Mouse (Mus musculus): ENCODE data around the gene Wscd2.

Wscd2 gene

DNA sequence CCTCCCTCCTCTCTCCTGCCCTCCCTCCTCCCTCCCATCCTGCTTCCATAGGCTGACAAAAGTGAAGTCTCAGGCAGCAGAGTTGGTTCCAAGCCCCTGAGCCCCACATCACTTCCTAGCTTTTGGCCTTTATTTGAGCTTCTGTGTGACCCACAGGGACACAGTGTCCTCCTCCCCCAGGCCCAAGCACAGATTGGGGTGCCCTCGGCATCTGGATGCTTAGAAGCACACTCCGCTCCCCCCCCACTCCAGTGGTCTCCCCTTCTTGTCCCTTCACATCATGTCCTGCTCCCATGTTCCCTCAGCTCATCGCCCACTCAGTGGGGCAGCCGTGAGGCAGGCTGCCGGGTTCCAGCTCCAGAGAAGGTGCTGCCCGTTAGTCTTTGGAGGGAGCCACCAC is 121.0 kb downstream of the Wscd2 start:
- DNase-seq (ENCODE audit: low read depth, low spot score) = no peak

DNA sequence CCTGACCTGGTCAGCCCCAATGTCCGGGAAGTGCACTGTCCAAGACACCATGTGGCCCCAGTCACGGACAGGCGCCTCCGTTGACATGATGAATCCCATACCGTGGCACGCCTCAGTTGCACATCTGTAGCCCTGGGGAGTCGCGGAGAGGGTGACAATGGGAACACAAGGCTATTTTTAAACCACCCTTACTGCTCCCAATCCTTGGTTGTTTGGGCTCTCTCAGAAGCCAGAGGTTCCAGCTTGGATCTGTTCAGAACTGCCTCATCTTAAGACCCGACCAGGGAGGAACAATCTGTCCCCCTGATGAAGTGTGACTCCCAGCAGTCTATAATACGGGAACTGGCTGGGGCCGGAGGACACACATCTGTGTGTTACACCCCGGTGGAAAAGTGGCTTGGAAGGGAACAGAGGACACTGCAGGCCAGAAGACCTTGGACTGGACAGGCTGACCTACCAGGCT is 121.7 kb downstream of the Wscd2 start:
- no peak for DNase-seq (ENCODE audit: low read depth, low spot score)

DNA sequence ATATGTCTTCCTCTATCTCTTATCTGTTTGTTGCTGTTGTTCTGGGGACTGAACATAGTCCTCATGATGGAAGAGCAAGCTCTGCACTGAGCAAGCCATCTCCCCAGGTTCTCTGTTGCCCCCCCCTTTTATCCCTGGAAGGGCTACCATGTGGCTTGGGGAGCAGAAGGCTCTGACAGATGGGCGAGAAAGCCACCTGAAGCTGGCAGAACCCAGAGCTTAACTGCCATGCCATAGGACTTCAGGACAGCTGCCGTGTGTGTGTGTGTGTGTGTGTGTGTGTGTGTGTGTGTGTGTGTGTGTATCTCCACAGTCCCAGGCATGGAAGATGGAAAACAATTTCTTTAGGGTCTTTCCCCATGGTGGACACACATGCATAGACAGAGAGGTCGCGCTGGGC is 128.6 kb downstream of the Wscd2 start:
- DNase-seq (ENCODE audit: low read depth, low spot score) = no peak

DNA sequence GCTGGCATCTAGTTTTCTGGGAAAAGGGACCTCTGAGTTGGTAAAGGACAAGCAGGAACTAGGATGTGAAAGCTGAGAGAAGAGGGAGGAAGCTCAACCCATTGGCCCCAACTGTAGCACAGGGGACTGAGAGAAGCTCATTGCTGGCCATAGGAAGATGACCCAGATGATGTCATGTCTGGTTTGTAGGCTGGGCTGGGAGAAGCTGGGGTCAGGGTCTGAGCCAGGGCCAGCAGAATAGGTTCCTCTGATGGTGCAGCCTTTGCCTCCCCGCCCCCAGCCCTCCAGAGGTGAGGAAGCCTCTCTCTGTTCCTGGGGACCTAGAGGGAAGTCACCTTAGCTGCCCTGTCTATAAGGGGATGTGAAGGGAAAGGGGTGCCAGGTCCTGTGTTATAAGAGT is 129.0 kb downstream of the Wscd2 start:
- DNase-seq (ENCODE audit: low read depth, low spot score) = no peak

DNA sequence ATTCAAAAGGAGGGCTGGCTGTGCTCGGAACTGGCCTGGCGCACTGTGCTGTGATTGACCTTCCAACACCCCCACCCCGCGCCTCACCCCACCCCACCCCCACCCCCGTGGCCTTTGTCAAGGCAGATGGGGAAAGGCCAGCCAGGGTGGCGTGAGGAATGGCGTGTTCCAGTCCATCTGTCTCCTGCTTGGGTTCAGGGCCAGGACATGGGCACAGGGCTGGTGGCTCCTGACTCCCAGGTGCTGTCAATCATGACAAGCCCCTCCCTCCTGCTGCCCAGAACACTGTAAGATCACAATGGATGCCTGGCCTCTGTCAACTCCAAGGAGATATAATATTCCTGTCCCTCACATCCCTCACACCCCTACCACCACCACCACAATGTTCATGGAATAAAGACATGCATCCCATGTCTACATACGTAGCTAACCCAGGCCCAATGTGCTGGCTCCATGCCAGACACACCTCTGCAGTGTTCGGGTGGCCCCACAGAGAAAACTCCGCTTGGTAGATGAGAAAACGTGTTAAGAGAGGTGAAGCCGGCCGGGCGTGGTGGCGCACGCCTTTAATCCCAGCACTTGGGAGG is 130.1 kb downstream of the Wscd2 start:
- DNase-seq (ENCODE audit: low read depth, low spot score) = no peak

DNA sequence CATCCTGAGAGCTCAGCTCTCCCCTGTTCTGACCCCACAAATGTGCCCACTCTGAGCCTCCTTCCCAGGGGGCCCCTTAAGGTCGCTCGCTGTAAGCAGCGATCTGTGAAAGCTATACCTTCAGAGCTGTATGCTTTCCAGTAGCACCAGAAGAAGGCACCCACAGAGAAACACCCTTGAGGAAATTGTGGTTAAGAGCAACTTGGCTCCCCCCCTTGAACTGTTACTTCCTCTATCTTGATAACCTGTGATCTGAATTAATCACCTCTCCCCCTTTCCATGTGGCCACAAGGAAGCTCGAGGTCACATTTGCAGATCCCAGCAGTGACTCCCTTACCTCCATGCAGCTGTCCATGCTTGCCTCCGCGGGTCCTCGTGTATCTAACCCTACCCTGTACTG is 130.9 kb downstream of the Wscd2 start:
- no peak for DNase-seq (ENCODE audit: low read depth, low spot score)

DNA sequence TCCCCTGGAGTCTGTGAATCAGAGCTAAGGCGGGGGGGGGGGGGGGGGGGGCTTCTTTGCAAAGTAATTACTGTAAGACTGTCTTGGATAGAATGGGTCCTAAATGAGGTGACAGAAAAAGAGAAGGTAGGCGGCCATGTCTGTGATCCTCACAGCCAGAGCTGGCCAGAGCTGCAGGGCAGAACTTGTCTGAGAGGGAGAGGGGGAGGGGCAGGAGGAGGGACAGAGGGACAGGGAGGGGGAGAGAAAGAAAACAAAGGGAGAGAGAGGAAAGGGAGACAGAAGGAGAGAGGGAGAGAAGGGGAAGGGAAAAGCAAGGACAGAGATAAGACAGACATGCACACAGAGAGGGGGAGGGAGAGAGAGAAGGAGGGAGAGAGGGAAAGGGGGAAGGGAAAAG is 132.9 kb downstream of the Wscd2 start:
- DNase-seq (ENCODE audit: low read depth, low spot score) = no peak

DNA sequence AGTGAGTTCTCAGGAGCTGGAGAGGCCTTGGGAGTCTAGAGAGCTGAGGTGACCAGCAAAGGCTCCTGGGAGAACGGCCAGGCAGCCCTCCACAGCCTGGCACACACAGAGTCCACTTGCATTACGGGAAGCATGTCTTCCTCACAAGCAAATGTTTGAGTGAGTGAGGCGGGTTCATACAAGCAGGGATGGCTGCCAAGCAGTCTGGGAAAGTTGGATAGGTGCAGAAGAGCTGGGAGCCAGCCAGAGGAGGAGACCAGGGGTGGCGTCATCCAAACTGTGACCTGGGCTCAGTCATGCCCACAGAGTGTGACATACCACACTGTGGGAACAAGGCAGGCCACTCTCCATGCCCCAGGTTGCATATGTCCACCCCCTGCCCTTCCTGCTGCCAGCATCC is 134.9 kb downstream of the Wscd2 start:
- no peak for DNase-seq (ENCODE audit: low read depth, low spot score)

DNA sequence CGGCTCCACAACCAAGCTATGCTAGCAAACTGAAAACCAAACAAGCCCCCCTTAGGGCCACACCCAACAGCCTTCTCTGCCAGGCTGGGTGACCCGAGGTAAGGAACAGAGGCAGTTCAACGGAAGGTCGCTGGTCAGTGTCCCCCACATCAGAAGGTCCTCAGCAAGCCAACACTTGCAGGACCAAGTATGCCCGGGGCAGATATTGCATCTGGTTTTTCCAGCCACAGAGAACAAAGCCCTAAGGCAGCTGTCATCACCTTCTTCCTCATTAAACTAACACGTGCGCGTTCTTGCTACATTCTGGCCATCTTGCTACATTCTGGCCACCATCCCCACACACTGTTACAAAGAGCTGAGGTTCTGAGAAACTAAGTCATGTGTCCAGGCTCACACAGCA is 136.2 kb downstream of the Wscd2 start:
- DNase-seq (ENCODE audit: low read depth, low spot score) = peak; percentile 64

DNA sequence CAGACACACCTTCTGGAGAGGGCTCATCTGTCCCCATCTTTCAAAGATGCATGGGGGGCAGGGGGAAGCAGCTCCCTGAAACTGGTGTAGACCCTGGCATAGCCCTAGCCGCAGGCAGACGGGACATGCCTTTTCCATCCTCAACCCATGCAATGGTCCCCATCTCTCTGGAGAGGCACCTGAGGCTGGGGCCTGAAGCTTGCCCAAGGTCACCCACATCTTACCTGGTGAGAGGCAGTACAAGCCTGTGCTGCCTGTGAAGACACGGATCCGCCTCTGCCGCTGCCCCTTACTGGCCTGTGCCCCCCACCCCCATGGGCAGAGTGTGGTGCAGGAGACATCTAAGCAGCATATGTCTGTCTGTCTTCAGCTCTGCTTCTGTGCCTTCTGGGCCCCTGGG is 136.9 kb downstream of the Wscd2 start:
- DNase-seq (ENCODE audit: low read depth, low spot score) = no peak

DNA sequence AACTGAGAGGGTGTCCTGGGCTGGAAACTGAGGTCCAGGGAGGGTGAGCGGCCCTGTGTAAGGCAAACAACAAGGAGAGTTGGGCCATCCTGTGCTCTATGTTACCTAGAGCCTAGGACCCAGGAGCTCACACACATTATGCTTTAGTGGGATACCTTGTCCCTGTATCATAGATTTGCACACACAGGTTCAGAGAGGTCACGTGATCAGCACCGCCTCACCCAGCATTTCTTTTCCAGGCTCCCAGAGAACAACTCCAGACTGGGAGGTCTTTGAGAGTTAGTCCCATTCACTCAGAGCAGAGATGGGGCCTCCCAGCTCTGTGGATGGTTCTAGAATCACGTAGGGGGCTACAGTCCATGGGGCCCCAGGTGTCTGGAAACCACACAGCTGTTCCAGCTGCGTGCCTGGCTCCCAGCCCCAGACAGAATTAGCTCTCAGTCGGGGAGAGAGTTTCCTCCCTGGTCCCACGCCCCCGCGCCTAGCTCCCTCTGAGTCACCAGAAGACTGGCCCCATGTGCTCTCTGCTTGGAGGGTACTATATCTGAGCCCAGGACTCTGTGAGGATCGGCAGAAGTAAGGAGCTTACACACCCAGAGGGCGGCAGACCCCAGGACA is 137.8 kb downstream of the Wscd2 start:
- DNase-seq (ENCODE audit: low read depth, low spot score) = no peak

DNA sequence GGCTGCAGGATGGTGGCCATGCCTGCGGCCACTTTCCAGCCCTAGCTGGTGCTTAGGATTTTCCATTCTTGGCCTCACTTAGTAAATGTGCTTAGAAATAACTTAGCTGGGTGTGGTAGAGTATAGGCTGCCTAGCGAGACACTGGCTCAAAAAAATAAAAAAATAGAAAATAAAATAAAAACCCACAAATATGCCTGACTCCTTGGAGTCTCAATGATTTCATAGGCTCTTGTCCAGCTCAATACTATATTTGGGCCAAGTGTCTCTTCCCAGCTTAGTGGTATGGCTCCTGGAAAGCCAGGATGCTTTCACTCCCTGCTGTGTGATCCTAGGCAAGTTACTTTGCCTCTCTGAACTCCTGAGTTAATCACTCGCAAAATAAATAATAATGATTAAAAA is 139.1 kb downstream of the Wscd2 start:
- DNase-seq (ENCODE audit: low read depth, low spot score) = no peak

DNA sequence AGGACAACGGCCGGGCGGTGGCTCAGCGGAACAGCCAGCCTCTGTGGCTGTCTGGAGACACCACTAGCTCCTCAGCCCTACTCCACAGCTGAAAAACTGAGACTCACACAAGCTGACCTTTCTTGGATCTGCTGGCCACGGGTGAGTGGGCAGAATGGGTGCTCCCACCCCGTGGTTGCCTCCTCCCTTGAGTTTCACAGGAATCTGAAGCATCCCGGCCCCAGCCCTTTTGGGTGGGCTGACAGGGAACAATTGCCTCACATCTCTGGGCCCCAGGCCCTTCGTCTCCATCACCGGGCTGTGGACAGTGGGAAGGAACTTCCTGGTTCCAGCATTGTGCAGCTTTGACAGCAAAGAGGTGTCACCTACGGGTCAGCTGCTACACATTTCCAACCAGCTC is 140.0 kb downstream of the Wscd2 start:
- no peak for DNase-seq (ENCODE audit: low read depth, low spot score)

DNA sequence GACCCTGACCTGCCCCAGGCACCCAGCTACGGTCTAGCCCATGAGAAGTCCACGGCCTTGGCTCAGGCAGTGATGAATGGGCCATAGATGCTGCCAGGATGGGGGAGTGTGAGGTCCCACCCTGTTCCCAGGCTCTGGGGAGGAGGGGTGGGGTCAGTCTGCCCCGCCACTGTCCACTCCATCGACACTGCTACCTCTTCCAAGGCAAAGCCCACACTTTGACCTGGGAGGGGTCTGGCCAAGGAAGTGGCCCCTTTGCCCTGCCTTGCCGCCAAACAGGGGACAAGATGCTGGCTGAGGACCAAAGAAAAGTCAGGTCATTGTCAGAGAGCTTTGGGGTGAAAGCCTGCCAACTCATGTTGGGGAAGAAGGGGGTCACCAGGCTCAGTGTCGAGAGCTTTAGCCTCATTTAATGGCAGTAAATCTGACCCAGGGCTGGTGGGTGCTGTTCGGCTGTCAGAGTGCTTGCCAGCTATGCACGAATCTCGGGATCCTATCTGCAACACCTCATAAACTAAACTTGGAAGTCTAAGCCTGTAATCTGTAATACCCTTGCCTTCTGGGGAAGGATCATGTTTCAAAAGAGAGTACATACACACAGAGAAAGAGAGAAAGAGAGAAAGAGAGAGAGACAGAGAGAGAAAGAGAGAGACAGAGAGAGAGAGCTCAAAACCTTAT is 143.0 kb downstream of the Wscd2 start:
- peak; percentile 76 for DNase-seq (ENCODE audit: low read depth, low spot score)

DNA sequence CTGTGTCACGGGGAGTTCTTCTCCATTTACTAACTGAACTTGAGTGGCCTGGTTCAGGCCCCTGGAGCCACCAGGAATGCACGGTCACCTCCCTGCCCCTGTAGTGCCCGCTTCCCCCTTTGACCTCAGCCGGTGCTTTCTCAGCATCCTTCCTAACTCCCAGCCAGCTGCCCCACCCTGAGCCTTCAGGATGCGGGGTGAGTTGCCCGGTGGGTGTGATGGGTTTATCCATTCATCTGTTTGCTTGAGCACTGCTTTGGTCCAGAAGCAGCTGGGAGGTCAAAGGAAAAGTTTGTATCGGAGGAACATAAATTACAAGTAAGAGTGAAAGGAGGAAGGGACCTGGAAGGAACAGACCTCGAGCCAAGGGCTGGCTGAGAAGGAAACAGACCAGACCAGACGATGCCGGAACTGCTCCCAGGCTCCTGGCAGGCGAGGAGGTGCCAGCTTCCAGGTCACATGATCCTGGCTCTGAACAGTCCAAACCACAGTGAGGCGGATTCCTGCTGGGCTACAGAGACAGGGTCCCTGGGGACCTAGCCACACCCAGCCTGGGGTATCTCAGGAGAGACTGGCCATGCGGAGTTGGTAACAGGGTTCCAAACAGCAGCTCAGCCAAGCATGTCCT is 144.0 kb downstream of the Wscd2 start:
- peak; percentile 48 for DNase-seq (ENCODE audit: low read depth, low spot score)

DNA sequence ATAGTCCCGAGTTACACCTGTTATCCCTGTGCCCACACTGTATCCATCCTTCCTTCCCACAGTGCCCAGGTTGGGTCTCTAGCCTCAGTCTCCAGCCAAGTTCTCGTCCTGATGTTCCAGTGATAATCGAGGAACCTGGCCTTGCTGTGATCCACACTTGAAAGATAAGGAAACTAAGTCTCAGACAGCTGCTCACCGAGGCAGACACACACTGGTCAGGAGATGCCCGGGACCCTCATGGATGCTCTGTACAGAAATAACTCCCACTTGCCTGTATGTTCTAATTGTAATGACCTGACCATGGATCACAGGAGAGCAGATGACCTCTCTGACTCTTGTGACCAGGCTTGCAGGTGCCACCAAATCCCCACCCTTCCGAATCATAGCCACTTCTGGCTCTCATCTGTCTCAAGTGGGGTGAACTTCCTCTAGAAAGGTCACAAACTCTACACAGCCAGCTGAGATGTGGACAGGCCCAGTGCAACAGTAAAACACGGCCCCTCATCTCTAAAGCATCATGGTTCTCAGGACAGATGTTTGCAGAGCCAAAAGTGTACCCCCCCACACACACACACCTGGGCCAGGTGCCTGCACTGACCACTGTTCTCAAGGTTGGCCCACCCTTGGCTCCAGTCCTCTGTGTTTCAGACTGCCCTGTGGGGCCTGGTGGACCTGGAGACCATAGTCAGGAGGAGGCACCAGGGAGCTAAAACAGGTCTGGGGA is 144.9 kb downstream of the Wscd2 start:
- DNase-seq (ENCODE audit: low read depth, low spot score) = no peak

DNA sequence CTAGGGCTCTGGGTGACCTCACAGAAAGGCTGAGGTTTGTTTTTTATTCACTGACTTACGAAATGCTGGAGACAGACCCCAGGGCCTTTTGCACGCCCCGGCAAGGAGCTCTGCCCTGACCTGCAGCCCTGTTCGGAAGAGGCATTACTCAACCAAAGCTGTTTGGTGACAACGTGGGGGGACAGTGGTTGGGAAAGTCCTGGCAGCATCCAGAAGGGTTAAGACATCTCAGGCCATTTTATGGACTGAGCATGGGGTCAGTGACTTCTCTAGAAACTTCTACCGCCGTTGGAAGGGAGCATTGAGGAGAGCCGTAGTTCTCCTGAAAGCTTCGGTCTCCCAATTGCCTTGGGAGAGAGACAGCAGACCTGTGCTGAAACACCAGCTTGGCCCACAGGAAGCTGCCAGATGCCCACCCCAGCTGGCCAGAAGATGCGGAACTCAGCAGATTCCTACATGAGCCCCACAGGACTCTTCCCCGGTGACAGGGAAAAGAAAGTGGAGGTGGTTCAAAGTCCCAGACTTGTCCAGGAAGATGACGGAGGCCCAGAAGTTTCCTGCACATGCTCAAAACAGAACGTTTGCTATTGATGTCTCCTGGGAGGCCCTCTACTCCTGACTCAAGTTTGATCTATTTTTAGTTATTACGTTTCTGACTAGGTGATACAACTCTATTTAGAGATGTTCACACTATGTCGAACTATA is 145.9 kb downstream of the Wscd2 start:
- DNase-seq (ENCODE audit: low read depth, low spot score) = no peak

DNA sequence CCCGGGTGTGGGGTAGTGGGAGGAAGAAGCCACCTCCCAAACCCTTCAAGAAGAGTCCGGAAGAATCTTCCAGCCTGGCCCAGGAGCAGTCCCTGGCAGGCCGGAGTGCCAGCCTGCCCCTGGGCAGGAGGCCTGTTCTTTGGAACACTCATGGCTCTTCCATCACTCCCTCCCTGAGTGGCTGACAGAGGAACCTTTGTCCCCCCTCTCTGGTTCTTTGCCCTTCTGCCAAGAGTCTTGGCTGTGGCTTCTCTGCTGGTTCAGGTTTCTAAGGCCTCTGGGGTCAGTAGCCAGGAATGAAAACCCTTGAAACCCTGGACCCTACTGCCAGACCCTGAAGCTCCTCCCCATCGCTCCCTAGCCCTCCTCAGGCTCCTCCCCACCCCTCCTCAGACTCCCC is 147.5 kb downstream of the Wscd2 start:
- DNase-seq (ENCODE audit: low read depth, low spot score) = no peak

DNA sequence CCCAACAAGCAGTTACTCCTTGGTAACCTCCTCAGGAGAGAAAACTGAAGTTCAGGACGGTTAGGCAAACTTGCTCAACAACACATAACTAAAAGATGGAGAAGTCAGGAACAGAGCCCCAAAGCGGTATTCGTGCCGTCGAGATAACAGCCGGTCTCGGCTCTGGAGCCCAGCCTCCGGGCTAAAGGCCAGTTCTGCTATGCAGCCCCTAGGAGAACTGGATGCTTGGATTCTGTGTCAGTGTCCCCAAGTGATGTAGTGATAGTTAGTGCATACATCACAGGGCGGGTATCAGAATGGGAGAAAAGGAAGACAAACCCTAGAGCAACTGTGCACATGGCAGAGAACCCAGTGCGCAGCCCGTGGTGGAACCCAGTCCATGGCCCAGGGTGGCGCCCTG is 147.9 kb downstream of the Wscd2 start:
- DNase-seq (ENCODE audit: low read depth, low spot score) = no peak

DNA sequence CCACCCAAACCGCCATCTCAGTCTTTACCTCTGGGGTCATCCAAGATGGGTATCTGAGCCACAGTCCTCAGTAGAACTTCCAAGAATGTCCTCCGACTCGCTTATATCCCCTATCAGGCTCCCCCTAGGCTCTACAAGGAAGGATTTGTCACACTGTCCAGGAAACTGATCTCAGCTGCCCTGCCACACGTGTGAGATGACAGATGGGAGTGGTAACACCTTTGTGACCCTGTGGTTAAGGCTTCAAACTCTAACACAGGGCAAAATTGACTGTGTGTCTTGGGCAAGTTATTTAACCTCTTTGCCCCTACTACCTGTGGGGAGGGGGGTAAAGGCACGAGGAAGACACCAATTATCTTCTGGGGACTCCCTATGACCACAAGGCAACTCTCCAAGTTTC is 149.0 kb downstream of the Wscd2 start:
- DNase-seq (ENCODE audit: low read depth, low spot score) = no peak
